Mouse (Mus musculus): ENCODE data around the gene Olfr788. TPM values are rescaled to one million over a fixed set of nuclear protein-coding genes. Genes with fewer than 3 reads are reported as not detected.

Olfr788 gene
- total RNA-seq (2017): not detected in 2 replicates

DNA sequence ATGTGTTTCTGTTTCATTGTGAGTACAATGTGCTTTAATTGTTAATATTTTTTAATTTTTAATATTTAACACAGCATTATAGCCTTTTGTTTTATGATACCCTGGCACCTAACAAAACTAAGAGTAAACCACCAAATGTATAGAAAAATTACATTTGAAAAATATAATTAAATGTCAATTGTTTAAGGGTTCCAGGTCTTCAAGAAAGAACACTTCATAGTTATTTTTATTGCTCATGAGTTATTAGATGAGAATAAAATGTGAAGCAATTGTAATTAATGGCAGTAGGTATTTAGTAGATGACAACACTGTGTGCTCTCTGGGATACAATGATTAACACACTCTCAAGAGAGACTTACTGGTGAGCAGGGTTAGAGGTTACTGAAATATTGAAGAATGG lies at the start of gene Olfr788:
Gene Olfr788, plus strand, starts transcription at position 301 of the 400 bp plus-strand sequence.
- ATAC-seq (ENCODE audit: extremely low read depth, insufficient number of reproducible peaks, low FRiP score, poor library complexity, severe bottlenecking): no peak

DNA sequence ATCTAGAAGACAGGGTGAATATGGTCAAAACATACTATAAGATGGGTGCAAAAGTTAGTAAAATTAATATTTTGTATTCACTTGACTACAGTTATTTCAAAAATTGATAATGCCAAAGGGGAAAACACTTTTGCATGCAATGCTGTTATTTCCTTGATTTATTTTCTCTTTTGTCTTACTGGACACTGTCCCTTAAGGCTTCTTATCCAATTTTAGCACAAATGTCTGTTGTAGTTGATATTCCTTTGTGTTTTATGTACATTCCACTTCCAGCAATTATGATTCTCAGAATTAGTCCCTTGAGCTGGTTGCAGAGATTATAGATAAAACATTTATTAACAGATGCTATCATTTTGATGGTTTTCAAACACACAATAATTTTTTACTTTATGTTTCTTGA lies 43.8 kb upstream of the Olfr788 start, which contains the start of gene Olfr786:
Gene Olfr786, plus strand, starts transcription at position 301 of the 400 bp plus-strand sequence.
- ATAC-seq (ENCODE audit: extremely low read depth, insufficient number of reproducible peaks, low FRiP score, poor library complexity, severe bottlenecking): no peak

DNA sequence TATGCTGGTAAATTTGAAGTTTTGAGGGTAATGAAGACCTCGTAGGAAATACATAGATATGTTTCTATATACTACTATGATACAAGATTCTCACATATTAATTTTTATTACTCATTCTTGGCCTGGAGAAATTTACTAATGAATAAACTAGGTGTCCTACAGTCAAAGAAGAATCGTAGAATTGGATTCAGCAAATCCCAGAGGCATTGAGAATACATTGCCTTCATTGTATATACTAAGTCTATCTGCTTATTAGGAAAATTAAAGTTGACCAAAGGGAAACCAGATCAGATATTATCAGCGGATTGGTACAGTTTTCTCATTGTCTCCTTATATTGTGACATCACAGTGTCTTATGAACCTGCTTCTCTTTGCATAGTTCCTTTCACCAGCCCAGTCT lies 9.2 kb upstream of the Olfr788 start, which contains the start of gene Olfr787:
Gene Olfr787, plus strand, starts transcription at position 301 of the 400 bp plus-strand sequence.
- ATAC-seq (ENCODE audit: extremely low read depth, insufficient number of reproducible peaks, low FRiP score, poor library complexity, severe bottlenecking): no peak

DNA sequence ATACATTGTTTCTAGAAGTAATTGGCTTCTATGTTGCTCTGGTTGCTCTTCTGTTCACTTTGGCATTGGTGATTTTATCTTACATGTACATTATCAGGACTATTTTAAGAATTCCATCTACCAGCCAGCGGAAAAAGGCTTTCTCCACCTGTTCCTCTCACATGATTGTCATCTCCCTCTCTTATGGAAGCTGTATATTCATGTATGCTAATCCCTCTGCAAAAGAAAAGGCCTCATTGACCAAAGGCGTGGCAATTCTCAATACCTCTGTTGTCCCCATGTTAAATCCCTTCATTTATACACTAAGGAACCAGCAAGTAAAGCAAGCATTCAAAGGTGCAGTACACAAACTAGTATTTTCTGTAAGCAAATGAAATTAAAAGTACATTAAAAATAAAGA lies 2.5 kb downstream of the Olfr788 start:
- no peak for ATAC-seq (ENCODE audit: extremely low read depth, insufficient number of reproducible peaks, low FRiP score, poor library complexity, severe bottlenecking)

DNA sequence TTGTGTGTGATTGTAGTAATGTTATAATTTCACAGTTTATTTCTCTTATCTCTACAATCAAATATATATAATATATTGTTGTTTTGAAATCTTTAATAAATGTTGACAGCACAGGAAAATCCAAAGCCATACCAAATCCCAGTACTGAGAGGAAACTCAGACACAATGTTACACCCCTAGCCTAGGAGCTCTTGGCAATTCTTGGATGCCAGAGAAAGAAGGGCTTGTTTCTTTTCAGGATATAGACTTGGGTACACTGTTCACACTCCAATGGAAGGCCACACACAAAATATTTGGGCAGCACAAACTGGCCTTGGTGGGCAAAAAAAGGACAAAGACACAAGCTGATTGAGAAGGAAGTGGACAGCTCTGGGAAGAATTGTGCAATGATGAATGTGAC lies 2.9 kb downstream of the Olfr788 start:
- no peak for ATAC-seq (ENCODE audit: extremely low read depth, insufficient number of reproducible peaks, low FRiP score, poor library complexity, severe bottlenecking)

DNA sequence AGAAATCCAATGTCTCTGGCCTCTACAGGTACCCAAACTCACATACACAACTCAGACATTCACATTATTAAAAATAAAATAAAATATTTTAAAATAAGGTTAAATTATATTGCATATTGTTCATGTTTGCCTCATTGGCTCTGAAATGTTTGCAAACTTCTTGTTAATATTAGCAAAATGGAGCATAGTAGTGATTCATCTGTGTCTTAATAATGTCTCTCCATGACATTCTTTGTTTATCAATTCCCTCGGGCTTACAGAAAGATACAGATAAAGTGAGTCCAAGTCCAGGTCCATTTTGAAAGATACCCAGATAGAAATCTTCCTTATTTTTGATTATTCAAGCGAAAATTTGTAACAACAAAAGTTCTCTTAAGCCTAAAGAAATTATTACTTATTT lies 13.7 kb downstream of the Olfr788 start, which contains the start of gene Olfr789:
Gene Olfr789, plus strand, starts transcription at position 301 of the 400 bp plus-strand sequence.
- ATAC-seq (ENCODE audit: extremely low read depth, insufficient number of reproducible peaks, low FRiP score, poor library complexity, severe bottlenecking): no peak

DNA sequence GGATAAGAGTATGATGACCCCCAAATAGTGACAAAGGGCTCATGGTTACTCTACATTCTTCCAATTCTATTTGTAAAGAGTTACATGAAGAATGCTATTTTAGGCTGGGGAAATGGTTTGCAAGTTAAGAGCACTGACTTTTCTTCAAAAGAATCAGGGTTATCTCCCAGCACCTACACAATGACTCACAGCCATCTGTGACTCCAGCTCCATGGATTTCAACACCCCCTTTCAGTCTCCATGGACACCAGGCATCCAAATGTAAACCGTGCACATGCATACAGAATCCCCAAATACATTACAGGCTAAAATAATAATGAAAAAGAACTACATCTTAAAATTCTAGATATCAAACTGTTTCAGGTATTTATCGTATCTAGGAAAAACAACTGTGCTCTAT lies 19.3 kb downstream of the Olfr788 start:
- ATAC-seq (ENCODE audit: extremely low read depth, insufficient number of reproducible peaks, low FRiP score, poor library complexity, severe bottlenecking): no peak

DNA sequence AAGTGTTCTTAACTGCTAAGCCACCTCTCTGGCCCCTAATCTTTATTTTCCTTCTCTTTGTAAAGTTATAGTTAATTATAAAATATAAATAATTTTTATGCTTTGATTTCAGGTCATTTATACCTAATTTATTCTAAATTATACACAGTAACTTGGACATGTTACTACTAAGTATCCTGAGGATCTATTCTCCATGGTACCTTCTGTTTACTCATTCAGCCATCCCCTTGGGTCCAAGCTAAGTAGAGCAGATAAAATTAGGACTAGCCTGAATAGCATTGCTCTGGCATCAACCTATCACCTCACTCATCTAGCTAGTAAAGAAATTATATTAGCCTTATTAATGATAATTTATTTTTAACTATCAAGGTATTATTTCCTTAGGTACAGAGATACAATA lies 27.4 kb downstream of the Olfr788 start, which contains the start of gene Olfr790:
Gene Olfr790, plus strand, starts transcription at position 301 of the 400 bp plus-strand sequence.
- no peak for ATAC-seq (ENCODE audit: extremely low read depth, insufficient number of reproducible peaks, low FRiP score, poor library complexity, severe bottlenecking)

DNA sequence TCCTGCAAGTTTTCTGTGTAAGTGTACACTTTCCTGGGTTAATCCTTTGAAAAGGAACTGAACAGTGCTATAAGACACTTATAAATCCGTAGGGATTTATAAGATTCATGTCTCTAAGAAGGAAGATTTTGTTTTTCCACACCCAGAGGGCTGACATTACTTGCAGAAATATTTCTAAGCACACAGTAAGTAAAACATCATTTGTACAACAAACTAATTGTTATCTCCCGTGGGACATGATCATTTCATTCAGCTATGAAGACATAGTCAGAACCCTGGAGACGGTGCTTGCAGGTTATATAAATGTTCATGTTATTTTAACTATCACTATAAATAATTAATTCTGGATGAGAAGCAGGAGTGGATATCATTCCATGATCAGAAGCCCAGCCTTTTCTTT lies 50.7 kb downstream of the Olfr788 start, which contains the start of gene Olfr791:
Gene Olfr791, plus strand, starts transcription at position 301 of the 400 bp plus-strand sequence.
- no peak for ATAC-seq (ENCODE audit: extremely low read depth, insufficient number of reproducible peaks, low FRiP score, poor library complexity, severe bottlenecking)

Other genes with a start within 250 kb of the Olfr788 start
- 0.93 TPM in 1 of 2 replicates, not detected in the other for gene Olfr774, start 234.8 kb upstream of the Olfr788 start, total RNA-seq (2017)
- gene Olfr775, start 222.6 kb upstream of the Olfr788 start, total RNA-seq (2017): not detected in 2 replicates
- gene Olfr776, start 211.9 kb upstream of the Olfr788 start, total RNA-seq (2017): not detected in 2 replicates
- not detected in 2 replicates for gene Olfr777, start 199.5 kb upstream of the Olfr788 start, total RNA-seq (2017)
- gene Olfr780, start 152.9 kb upstream of the Olfr788 start, total RNA-seq (2017): not detected in 2 replicates
- not detected in 2 replicates for gene Olfr781, start 142.1 kb upstream of the Olfr788 start, total RNA-seq (2017)
- gene Olfr782, start 122.1 kb upstream of the Olfr788 start, total RNA-seq (2017): not detected in 2 replicates
- gene Olfr784, start 86.9 kb upstream of the Olfr788 start, total RNA-seq (2017): not detected in 2 replicates
- gene Olfr785, start 65.6 kb upstream of the Olfr788 start, total RNA-seq (2017): not detected in 2 replicates
- not detected in 2 replicates for gene Olfr786, start 43.7 kb upstream of the Olfr788 start, total RNA-seq (2017)
- gene Olfr787, start 9.1 kb upstream of the Olfr788 start, total RNA-seq (2017): not detected in 2 replicates
- gene Olfr789, start 13.8 kb downstream of the Olfr788 start, total RNA-seq (2017): not detected in 2 replicates
- gene Olfr790, start 27.5 kb downstream of the Olfr788 start, total RNA-seq (2017): not detected in 2 replicates
- not detected in 2 replicates for gene Olfr791, start 50.8 kb downstream of the Olfr788 start, total RNA-seq (2017)
- not detected in 2 replicates for gene Olfr792, start 68.2 kb downstream of the Olfr788 start, total RNA-seq (2017)
- 0.25 TPM in 1 of 2 replicates, not detected in the other for gene Olfr794, start 96.7 kb downstream of the Olfr788 start, total RNA-seq (2017)
- gene Olfr796, start 141.6 kb downstream of the Olfr788 start, total RNA-seq (2017): not detected in 2 replicates
- gene Olfr798, start 156.9 kb downstream of the Olfr788 start, total RNA-seq (2017): not detected in 2 replicates
- 0.81 TPM in 1 of 2 replicates, not detected in the other for gene Olfr799, start 166.5 kb downstream of the Olfr788 start, total RNA-seq (2017)
- gene Olfr800, start 186.7 kb downstream of the Olfr788 start, total RNA-seq (2017): not detected in 2 replicates
- gene Olfr801, start 202.9 kb downstream of the Olfr788 start, total RNA-seq (2017): 0.12 TPM in 1 of 2 replicates, not detected in the other
- not detected in 2 replicates for gene Olfr802, start 217.2 kb downstream of the Olfr788 start, total RNA-seq (2017)
- gene Olfr803, start 223.3 kb downstream of the Olfr788 start, total RNA-seq (2017): 0.35 TPM in 1 of 2 replicates, not detected in the other
- 0.12 TPM in 1 of 2 replicates, not detected in the other for gene Olfr804, start 232.2 kb downstream of the Olfr788 start, total RNA-seq (2017)

Measured in neutrophil, adult 5-6 weeks (primary cell).